Mouse (Mus musculus) hindbrain, embryonic 11.5 days (tissue): ENCODE data around the gene Cyp19a1. TPM values are rescaled to one million over a fixed set of nuclear protein-coding genes. Genes with fewer than 3 reads are reported as not detected.

ENCODE experiments used
- ATAC-seq: fragments of 200-750 bp; cut with Nextera tagmentation; 2 replicates; pipeline ENCODE4 v1.8.0; 2017; ENCODE audit warnings: mild to moderate bottlenecking, moderate TSS enrichment, moderate library complexity; ENCODE audit not compliant: low FRiP score
- DNase-seq: peaks from one replicate; pipeline ENCODE4 v3.0.0-alpha.2; 2015; ENCODE audit warnings: low spot score
- H3K27ac ChIP-seq: fragments of 300-500 bp; sonication (generic); 2 replicates; pipeline ENCODE4 v1.5.1; 2014; ENCODE audit warnings: mild to moderate bottlenecking, low read depth, low read length
- H3K27me3 ChIP-seq: fragments of 300-500 bp; sonication (generic); 2 replicates; pipeline ENCODE4 v1.6.1; 2014; ENCODE audit warnings: mild to moderate bottlenecking, low read length, moderate library complexity, mixed read lengths; ENCODE audit not compliant: control insufficient read depth, insufficient read depth
- H3K36me3 ChIP-seq: fragments of 300-500 bp; sonication (generic); 2 replicates; pipeline ENCODE4 v1.6.1; 2014; ENCODE audit warnings: mild to moderate bottlenecking, low read length, moderate library complexity, mixed read lengths; ENCODE audit not compliant: control insufficient read depth, insufficient read depth
- H3K4me1 ChIP-seq: fragments of 300-500 bp; sonication (generic); replicated peaks from 2 replicates; pipeline ENCODE4 v1.6.1; 2014; ENCODE audit warnings: low read length, mixed read lengths; ENCODE audit not compliant: control insufficient read depth, insufficient read depth
- H3K4me2 ChIP-seq: fragments of 300-500 bp; sonication (generic); replicated peaks from 2 replicates; pipeline ENCODE4 v1.6.1; 2014; ENCODE audit warnings: mild to moderate bottlenecking, low read depth, low read length
- H3K4me3 ChIP-seq: fragments of 300-500 bp; sonication (generic); 2 replicates; pipeline ENCODE4 v1.5.1; 2014; ENCODE audit warnings: low read depth, low read length
- H3K9ac ChIP-seq: fragments of 300-500 bp; sonication (generic); 2 replicates; pipeline ENCODE4 v1.6.1; 2014; ENCODE audit warnings: low read depth, low read length
- H3K9me3 ChIP-seq: fragments of 300-500 bp; sonication (generic); 2 replicates; pipeline ENCODE4 v1.6.1; 2016; ENCODE audit warnings: low read length; ENCODE audit not compliant: control insufficient read depth
- WGBS: fragments of 180-500 bp; shearing (Covaris S2); extraction: QIAGEN DNeasy Blood & Tissue Kit; methylation state at CpG from one replicate; pipeline ENCODE4 v1.1.7; 2014; 5-methylcytosine and 5-hydroxymethylcytosine counted together
- polyA plus RNA-seq: library from polyadenylated mRNA; unstranded; fragments of >200 nt; fragmentation: Nextera tagmentation; extraction: Ambion mirVana; gene quantifications from 2 replicates; pipeline ENCODE4 v1.2.1, GENCODE M21; 2014

The Cyp19a1 gene
- polyA plus RNA-seq, 1 experiment from 2014 or later: not detected

- Histone ChIP-seq H3K4me2 (no peak overlapping the region), H3K4me1 (no peaks in the 10 kb centered on the region), H3K36me3 (no peaks in the 10 kb centered on the region), H3K27ac (no peak overlapping the region), H3K9ac (no peak overlapping the region), H3K4me3 (no peak overlapping the region), H3K9me3 (no peaks in the 10 kb centered on the region), H3K27me3 (no peaks in the 10 kb centered on the region)
- no peak for ATAC-seq
- no peak for DNase-seq
- whole genome bisulfite sequencing: 76% methylated on average over 1 of the region's 1 CpGs
Observed at GRCm38 (mm10) chr9:54139191-54139590, 128.7 kb downstream of the Cyp19a1 start.

Other genes with a start within 250 kb of the Cyp19a1 start
- 0.14 and 0.18 TPM in 2 replicates for gene Tnfaip8l3, start 199.7 kb downstream of the Cyp19a1 start, polyA plus RNA-seq
- 0.03 and 0.13 TPM in 2 replicates for gene Gldn, start 18.4 kb upstream of the Cyp19a1 start, polyA plus RNA-seq
- 19.4 and 25.8 TPM in 2 replicates for gene Dmxl2, start 233.5 kb upstream of the Cyp19a1 start, polyA plus RNA-seq